Mouse (Mus musculus) kidney, embryonic 15.5 days (tissue): ENCODE data around the gene Mapkapk2. TPM values are rescaled to one million over a fixed set of nuclear protein-coding genes. Genes with fewer than 3 reads are reported as not detected.
"Not testable (repeated sequence)": the region's sequence is repeated elsewhere in the genome, so short reads cannot be mapped to it uniquely, and the experiment has no call there.

Experiments
- ATAC-seq: fragments of 200-750 bp; cut with Nextera tagmentation; replicated peaks from 2 replicates; pipeline ENCODE4 v1.8.0; 2017; ENCODE audit warnings: moderate TSS enrichment; ENCODE audit not compliant: low FRiP score
- H3K27ac ChIP-seq: fragments of 300-500 bp; sonication (generic); 2 replicates; pipeline ENCODE4 v1.5.1; 2015; ENCODE audit warnings: mild to moderate bottlenecking, inconsistent platforms
- H3K27me3 ChIP-seq: fragments of 300-500 bp; sonication (generic); 2 replicates; pipeline ENCODE4 v1.6.1; 2015; ENCODE audit warnings: inconsistent platforms
- H3K36me3 ChIP-seq: fragments of 300-500 bp; sonication (generic); 2 replicates; pipeline ENCODE4 v1.6.1; 2015; ENCODE audit warnings: inconsistent platforms
- H3K4me1 ChIP-seq: fragments of 300-500 bp; sonication (generic); 2 replicates; pipeline ENCODE4 v1.6.1; 2015; ENCODE audit warnings: inconsistent platforms
- H3K4me2 ChIP-seq: fragments of 300-500 bp; sonication (generic); 2 replicates; pipeline ENCODE4 v1.6.1; 2015; ENCODE audit warnings: moderate library complexity, mild to moderate bottlenecking, inconsistent platforms
- H3K4me3 ChIP-seq: fragments of 300-500 bp; sonication (generic); replicated peaks from 2 replicates; pipeline ENCODE4 v1.5.1; 2015; ENCODE audit warnings: mild to moderate bottlenecking, inconsistent platforms
- H3K9ac ChIP-seq: fragments of 300-500 bp; sonication (generic); 2 replicates; pipeline ENCODE4 v1.6.1; 2015; ENCODE audit warnings: mild to moderate bottlenecking, inconsistent platforms
- H3K9me3 ChIP-seq: fragments of 300-500 bp; sonication (generic); replicated peaks from 2 replicates; pipeline ENCODE4 v1.6.1; 2016; ENCODE audit warnings: inconsistent platforms
- WGBS: fragments of 180-500 bp; shearing (Covaris S2); methylation state at CpG from one replicate; pipeline ENCODE4 v1.1.7; 2015; ENCODE audit warnings: mixed read lengths; 5-methylcytosine and 5-hydroxymethylcytosine counted together
- polyA plus RNA-seq: library from polyadenylated mRNA; unstranded; fragments of >200 nt; fragmentation: Nextera tagmentation; extraction: Ambion mirVana; gene quantifications from 2 replicates; pipeline ENCODE4 v1.2.1, GENCODE M21; 2015

The Mapkapk2 gene
- polyA plus RNA-seq, 1 experiment from 2014 or later: 49.3 TPM

DNA sequence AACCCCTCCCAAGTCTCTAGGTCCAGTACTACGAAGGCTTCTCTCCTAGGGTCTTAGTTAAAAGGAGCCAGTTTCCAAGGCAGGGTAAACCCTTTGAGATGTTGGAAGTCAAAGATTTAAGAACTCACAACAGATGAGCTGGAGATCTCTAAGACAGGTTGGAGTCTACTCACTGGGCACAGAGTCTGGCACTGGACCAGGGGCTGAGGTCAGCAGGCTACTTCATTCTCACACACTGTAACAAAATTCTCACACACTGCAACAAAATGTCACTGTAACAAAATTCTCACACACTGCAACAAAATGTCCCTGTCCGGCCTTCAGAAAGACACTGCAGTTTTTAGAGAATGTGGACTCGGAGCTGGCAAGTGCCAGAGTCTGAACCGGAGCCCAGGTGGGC, 54.0 kb downstream of the Mapkapk2 start:
- Histone ChIP-seq H3K4me3 (no peak overlapping the region), H3K27ac (no peak overlapping the region), H3K4me2 (no peak overlapping the region), H3K27me3 (no peaks in the 10 kb centered on the region), H3K36me3 (no peaks in the 10 kb centered on the region), H3K9me3 (no peaks in the 10 kb centered on the region), H3K9ac (no peak overlapping the region), H3K4me1 (no peaks in the 10 kb centered on the region)
- WGBS: 91% methylated on average over 4 of the region's 4 CpGs
- ATAC-seq: no peak

DNA sequence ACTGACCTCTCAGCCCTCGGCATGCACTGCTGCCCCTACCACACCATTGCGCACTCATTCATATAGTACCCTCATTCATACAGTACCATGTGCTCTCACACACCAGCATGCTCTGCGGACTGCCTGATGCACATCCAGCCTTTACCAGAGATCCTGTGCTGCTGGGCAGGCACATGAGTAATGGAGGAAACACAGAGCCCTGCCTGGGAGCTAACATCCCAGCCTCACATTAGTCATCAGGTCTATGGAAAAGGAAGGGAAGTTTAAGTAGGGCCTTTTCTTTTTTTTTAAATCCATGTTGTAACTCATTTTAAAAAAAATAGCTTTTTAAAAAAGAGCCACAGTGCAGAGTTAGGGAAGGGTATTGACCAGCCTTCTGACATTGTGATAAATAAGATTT, 54.9 kb downstream of the Mapkapk2 start:
- 87% methylated on average over 3 of the region's 3 CpGs for WGBS
- ATAC-seq: no peak
- Histone ChIP-seq H3K9me3 (no peaks in the 10 kb centered on the region), H3K27ac (no peak overlapping the region), H3K4me2 (no peak overlapping the region), H3K4me1 (no peaks in the 10 kb centered on the region), H3K9ac (no peak overlapping the region), H3K36me3 (no peaks in the 10 kb centered on the region), H3K27me3 (no peaks in the 10 kb centered on the region), H3K4me3 (no peak overlapping the region)

DNA sequence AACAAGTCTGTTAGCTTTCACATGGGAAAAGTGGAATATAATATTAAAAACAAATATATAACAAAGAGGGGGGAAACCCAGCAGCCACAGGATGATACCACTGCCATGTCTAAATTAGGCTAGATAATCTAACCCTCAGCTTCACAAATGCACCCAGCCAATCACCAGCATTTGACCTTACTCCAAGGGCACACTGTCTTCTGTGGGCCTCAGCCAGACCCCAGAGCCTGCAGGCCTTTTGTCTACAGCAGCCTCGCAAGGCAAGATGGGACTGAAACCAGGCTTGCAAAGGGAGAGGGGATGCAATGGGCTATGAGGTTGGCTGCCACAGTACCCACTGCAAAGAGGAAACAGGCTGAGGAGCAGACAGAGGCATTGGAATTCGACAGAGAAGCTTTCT, 55.4 kb downstream of the Mapkapk2 start:
- no peak for ATAC-seq
- Histone ChIP-seq H3K36me3 (no peaks in the 10 kb centered on the region), H3K27ac (no peak overlapping the region), H3K4me2 (no peak overlapping the region), H3K9ac (no peak overlapping the region), H3K27me3 (no peaks in the 10 kb centered on the region), H3K4me3 (no peak overlapping the region), H3K9me3 (no peaks in the 10 kb centered on the region), H3K4me1 (no peaks in the 10 kb centered on the region)
- 69% methylated on average over 2 of the region's 2 CpGs for WGBS

DNA sequence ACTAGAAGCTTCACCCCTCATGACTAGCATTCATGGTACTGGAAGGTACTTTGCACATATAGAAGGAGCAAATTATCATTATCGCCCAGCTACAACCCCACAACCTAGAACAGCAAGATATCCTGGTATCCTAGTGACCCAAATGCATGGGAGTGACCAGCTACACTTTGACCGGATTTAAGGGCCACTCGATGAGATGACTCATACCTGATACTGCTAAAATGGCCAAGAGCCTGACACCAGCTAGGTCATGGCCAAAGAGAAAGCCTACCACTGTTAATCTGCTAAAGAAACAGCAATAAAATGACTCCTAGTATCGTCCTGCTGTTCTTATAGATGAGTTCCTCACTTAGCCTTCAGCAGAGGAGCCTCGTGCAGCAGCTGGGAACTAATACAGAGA, 58.1 kb downstream of the Mapkapk2 start:
- H3K4me3 ChIP-seq: no peak overlapping the region
- no peaks in the 10 kb centered on the region for H3K4me1 ChIP-seq
- no peaks in the 10 kb centered on the region for H3K36me3 ChIP-seq
- no peak for ATAC-seq
- no peak overlapping the region for H3K27ac ChIP-seq
- 90% methylated on average over 5 of the region's 5 CpGs for WGBS
- H3K27me3 ChIP-seq: no peaks in the 10 kb centered on the region
- no peaks in the 10 kb centered on the region for H3K9me3 ChIP-seq
- H3K9ac ChIP-seq: no peak overlapping the region
- no peak overlapping the region for H3K4me2 ChIP-seq

DNA sequence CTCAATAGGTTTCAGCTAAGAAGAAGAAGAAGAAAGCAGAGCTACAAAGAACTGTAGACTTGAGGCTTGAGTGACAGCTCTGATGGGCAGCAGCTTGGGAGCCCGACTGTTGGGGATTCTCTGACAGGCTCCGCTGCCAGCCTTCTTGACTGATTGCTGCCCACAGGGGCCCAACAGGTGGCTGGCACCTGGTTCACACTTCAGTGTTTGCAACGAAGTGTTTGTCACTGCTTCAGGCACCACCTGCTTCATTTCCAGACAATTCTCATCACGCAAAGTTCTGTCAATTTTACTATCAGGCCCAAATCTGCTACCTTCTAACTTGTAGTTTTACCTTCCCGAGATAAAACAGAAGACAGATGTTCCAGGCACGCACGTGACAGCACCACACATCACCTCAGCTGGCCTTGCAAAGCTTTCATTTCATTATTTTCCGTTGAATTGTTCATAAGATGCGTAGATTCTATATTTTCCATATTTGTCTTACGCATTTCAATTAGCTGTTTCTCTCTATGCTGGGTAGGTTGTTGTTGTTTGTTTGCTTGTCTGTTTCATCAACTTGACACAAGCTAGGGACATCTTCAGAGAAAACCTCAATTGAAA, 59.1 kb downstream of the Mapkapk2 start:
- Histone ChIP-seq H3K9ac (no peak overlapping the region), H3K36me3 (no peaks in the 10 kb centered on the region), H3K4me1 (no peaks in the 10 kb centered on the region), H3K4me2 (no peak overlapping the region), H3K27me3 (no peaks in the 10 kb centered on the region), H3K9me3 (no peaks in the 10 kb centered on the region), H3K27ac (no peak overlapping the region), H3K4me3 (no peak overlapping the region)
- WGBS: 90% methylated on average over 10 of the region's 10 CpGs
- no peak for ATAC-seq

DNA sequence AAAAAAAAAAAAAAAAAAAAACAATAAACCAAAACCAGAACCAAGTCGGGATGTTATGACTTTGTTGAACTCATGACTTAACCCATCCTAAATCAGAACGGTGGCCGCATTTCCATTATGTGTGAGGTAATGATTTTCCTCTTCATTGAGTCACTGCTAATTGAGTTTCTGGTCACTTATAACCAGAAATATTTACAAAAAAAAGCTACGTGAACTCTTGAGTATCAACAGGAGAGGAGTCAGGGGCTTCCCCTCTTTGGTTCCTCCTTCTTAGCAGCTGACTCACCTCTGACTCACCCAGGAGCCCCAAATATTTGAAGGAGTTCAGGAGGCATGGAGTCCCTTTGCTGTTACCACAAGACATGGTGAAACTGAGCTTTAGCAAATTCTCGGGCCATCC, 59.6 kb downstream of the Mapkapk2 start:
- Histone ChIP-seq H3K27ac (no peak overlapping the region), H3K9ac (no peak overlapping the region), H3K27me3 (no peaks in the 10 kb centered on the region), H3K9me3 (no peaks in the 10 kb centered on the region), H3K4me2 (no peak overlapping the region), H3K4me1 (no peaks in the 10 kb centered on the region), H3K36me3 (no peaks in the 10 kb centered on the region), H3K4me3 (no peak overlapping the region)
- ATAC-seq: no peak
- 92% methylated on average over 5 of the region's 5 CpGs for WGBS

DNA sequence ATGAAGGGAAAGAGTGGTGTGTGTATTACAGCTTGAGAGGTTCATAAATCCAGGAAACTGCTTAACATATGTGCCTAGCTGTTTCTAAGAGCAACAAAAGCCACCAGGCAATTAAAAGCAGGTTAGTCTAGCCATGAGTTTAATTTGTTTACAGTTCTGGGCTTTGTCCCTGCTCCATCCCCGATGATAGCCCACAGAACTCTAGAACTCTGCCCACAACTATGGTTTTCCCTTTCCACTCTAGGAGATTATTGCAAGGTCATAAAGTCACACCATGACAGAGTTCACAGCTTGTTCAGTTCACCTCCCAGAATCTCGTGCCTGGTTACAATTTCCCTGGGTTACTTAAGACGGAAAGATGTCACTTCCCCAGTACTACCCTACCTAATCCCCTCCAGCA, 66.4 kb downstream of the Mapkapk2 start:
- H3K9me3 ChIP-seq: no peaks in the 10 kb centered on the region
- H3K27ac ChIP-seq: no peak overlapping the region
- 15% methylated on average over 3 of the region's 3 CpGs for WGBS
- H3K4me2 ChIP-seq: no peak overlapping the region
- no peak overlapping the region for H3K4me3 ChIP-seq
- ATAC-seq: no peak
- H3K9ac ChIP-seq: no peak overlapping the region
- no peaks in the 10 kb centered on the region for H3K27me3 ChIP-seq
- no peaks in the 10 kb centered on the region for H3K4me1 ChIP-seq
- no peaks in the 10 kb centered on the region for H3K36me3 ChIP-seq

DNA sequence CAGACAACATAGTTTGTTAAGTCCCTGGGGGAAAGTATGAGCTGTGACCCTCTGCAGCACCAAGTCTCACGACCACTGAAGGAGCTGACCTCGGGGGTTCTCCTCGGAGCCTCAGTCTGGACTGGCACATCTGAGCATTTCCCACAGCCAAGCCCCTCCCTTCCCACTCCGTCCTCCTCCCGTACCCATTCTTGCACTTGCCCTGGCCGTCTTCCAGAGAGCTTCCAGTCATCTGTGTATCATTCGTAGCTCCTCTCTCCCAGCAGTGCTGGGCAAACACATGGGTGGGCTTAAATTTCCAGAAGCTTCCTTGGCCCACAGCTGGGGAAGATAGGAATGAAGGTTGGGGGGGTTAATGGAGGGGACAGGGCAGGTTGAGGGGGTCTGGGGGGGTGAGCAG, 67.4 kb downstream of the Mapkapk2 start:
- Histone ChIP-seq H3K27ac (no peak overlapping the region), H3K4me2 (no peak overlapping the region), H3K9me3 (no peaks in the 10 kb centered on the region), H3K4me3 (no peak overlapping the region), H3K27me3 (no peaks in the 10 kb centered on the region), H3K9ac (no peak overlapping the region), H3K4me1 (no peaks in the 10 kb centered on the region), H3K36me3 (no peaks in the 10 kb centered on the region)
- ATAC-seq: no peak
- WGBS: 45% methylated on average over 7 of the region's 7 CpGs

DNA sequence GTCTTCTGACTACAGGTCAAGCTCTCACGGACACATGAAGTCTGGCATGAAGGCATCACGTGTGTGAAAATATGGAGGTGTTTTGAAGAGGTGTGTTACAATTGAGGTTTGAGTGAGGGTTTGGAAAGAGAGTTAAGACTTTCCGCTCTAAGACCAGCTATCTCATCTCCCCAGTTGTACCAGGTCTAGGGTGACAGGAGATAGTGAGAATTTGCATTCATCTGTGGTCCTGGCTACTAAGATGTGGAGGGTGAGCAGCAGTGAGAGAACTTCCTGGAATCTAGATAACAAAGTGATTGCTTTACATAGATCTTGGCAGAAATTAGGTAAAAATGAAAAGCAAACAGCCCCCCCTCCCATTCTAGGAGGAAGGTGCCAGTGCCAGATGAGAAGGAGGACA, 68.4 kb downstream of the Mapkapk2 start:
- no peak for ATAC-seq

DNA sequence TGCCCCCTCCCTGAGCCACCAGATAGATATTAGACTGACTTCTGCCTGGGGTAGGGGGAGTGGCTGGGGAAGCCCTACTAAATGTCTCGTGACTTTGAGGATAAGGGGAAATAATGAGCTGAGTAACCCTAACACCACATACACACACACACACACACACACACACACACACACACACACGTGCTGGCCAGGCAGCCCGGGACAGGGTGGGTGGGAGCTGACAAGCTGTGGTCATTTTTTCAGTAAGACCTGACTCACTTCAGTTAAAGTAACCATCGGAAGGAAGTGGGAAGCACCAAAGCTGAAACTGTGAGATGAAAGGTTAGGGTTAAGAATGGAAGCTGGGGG, 71.8 kb downstream of the Mapkapk2 start:
- 57% methylated on average over 4 of the region's 4 CpGs for whole genome bisulfite sequencing
- H3K4me2 ChIP-seq: no peak overlapping the region
- peaks cover 9% of the 10 kb centered on the region; the same call in 1 of the 2 replicates for H3K4me1 ChIP-seq
- no peak overlapping the region for H3K27ac ChIP-seq
- no peak for ATAC-seq
- no peak overlapping the region for H3K9ac ChIP-seq
- no peaks in the 10 kb centered on the region for H3K36me3 ChIP-seq
- H3K9me3 ChIP-seq: no peaks in the 10 kb centered on the region
- H3K4me3 ChIP-seq: no peak overlapping the region
- H3K27me3 ChIP-seq: peaks cover 5% of the 10 kb centered on the region; the same call in 1 of the 2 replicates

More for the DNA sequence above, 68.4 kb downstream of the Mapkapk2 start:
- no peak overlapping the region for H3K4me3 ChIP-seq
- H3K27me3 ChIP-seq: no peaks in the 10 kb centered on the region
- no peak overlapping the region for H3K27ac ChIP-seq
- no peak overlapping the region for H3K9ac ChIP-seq
- H3K9me3 ChIP-seq: no peaks in the 10 kb centered on the region
- H3K4me1 ChIP-seq: no peaks in the 10 kb centered on the region
- H3K36me3 ChIP-seq: no peaks in the 10 kb centered on the region
- no peak overlapping the region for H3K4me2 ChIP-seq
- 90% methylated on average over 3 of the region's 3 CpGs for WGBS

DNA sequence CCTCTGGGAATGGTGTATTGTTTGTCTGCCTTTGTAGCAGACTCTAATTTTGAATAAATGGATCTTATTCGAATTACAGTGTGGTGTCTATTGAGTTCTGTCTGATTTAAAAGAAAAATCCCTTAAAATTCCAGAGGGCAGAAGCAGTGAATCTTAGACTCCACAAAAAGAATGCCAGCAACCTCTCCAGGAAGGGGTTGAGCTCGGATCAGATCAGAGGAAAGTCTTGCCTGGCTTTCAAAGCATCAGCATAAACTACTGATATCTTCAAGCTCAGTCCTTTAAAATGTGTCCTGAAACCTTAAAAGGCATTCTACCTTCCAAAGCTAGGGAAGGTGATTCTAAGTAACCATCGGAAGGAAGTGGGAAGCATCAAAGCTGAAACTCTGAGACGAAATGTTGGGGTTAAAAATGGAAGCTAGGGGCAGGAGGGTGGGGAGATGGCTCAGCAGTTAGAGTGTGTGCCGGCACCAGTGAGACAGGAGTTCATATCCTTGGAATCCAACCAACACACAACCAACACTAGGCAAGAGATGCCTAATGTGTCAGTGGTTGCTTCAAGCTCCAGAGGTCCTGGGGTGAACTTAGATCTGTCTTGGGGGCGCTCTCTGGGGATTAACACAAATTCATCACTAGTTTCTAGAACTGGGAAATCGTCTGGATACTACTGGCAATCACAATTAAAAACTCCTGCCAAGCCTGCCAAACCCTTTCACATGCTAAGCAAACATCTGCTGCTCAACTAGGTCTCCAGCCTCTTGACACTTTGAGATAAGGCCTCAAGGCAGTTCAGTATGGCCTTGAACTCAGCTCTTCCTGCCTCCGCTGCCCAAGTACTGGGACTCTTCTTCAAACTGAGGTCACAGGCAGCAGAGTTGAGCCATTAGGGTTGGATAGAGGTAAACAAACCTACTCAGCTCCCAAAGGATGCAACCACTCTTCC, 72.5 kb downstream of the Mapkapk2 start:
- ATAC-seq: no peak
- Histone ChIP-seq H3K27me3 (peaks cover 5% of the 10 kb centered on the region; the same call in 1 of the 2 replicates), H3K27ac (no peak overlapping the region), H3K9me3 (no peaks in the 10 kb centered on the region), H3K4me2 (no peak overlapping the region), H3K4me3 (no peak overlapping the region), H3K36me3 (no peaks in the 10 kb centered on the region), H3K4me1 (peaks cover 15% of the 10 kb centered on the region; the same call in 1 of the 2 replicates), H3K9ac (no peak overlapping the region)
- 78% methylated on average over 8 of the region's 8 CpGs for WGBS

DNA sequence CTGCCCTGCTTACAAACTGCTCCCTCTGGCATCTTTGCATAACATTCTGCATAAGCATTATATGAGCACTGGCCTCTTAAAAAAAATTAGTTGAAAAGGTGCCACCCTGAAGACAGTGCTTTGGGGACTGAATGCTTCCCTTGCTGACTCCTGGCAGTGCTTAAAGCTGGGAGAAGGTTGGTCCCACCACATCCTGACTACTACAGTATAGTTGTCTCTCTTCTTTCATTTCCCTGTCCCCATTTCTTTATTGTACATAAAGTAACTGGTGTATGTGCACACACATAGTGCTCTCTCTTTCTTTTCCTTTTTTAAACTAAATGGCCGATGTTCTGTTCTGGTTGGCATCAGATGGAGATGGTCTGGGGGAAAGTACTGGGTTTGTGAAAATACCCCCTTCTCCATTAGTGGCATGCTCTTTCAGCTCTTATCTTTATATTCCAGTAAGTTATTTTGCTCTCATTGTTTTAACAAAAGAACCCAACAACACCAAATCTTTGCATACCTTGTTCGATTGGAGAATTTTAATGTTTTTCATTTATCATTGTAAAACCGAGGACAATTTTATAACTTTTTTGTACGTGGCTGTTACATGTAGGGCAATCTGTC, 74.3 kb downstream of the Mapkapk2 start:
- H3K9ac ChIP-seq, H3K4me3 ChIP-seq, H3K9me3 ChIP-seq, H3K27me3 ChIP-seq, ATAC-seq, H3K27ac ChIP-seq, H3K36me3 ChIP-seq, H3K4me2 ChIP-seq: not testable (repeated sequence)
- peaks cover 19% of the 10 kb centered on the region; the same call in 1 of the 2 replicates for H3K4me1 ChIP-seq
- 79% methylated on average over 4 of the region's 4 CpGs for WGBS
